Mouse (Mus musculus) macrophage (primary cell): ENCODE data around the gene Lpp. TPM values are rescaled to one million over a fixed set of nuclear protein-coding genes. Genes with fewer than 3 reads are reported as not detected.

Source experiments
- H3K27ac ChIP-seq: fragments of 350-480 bp; formaldehyde crosslinking; 2 replicates; pipeline ENCODE4 v1.9.0; 2021
- H3K36me3 ChIP-seq: fragments of 350-480 bp; formaldehyde crosslinking; 2 replicates; pipeline ENCODE4 v1.9.0; 2021; ENCODE audit errors: inconsistent target
- H3K4me3 ChIP-seq: fragments of 350-480 bp; formaldehyde crosslinking; 2 replicates; pipeline ENCODE4 v1.9.0; 2021; ENCODE audit errors: inconsistent target
- H3K79me2 ChIP-seq: fragments of 350-480 bp; formaldehyde crosslinking; 2 replicates; pipeline ENCODE4 v1.9.0; 2021; ENCODE audit errors: inconsistent target
- WGBS: methylation state at CpG from one replicate; pipeline ENCODE4 v1.1.7; 2026; ENCODE audit warnings: inconsistent platforms; ENCODE audit not compliant: missing documents; 5-methylcytosine and 5-hydroxymethylcytosine counted together
- polyA plus RNA-seq: library from polyadenylated mRNA; stranded (reverse); fragments of 250-400 nt; gene quantifications from 3 replicates; pipeline ENCODE4 v1.2.4, GENCODE M21; 2018; ENCODE audit warnings: inconsistent platforms

The Lpp gene
- polyA plus RNA-seq, 1 experiment from 2014 or later: 15.6 TPM

DNA sequence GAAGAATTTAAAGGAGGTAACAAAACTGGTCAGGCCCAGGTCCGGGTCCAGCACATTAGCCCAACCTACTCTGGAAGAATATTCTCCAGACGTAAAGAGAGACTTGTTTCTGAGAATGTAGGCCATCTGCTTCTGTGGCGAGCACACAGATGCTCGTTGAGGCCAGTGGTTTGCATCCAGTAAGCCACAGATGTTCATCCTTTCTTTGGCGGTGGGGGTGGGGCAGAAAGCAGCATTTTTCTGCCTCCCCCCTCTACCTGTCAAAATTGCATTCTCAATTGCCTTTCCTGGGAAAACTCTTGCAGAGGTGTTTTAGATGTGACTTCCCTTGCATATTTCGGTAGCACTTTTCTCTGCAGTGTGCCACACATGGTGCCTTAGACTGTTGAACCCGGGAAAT is 493.6 kb downstream of the Lpp start:
- Histone ChIP-seq H3K4me3 (no peak overlapping the region), H3K79me2 (no peaks in the 10 kb centered on the region), H3K27ac (no peak overlapping the region), H3K36me3 (no peaks in the 10 kb centered on the region)
- WGBS: 68% methylated on average over 6 of the region's 7 CpGs

DNA sequence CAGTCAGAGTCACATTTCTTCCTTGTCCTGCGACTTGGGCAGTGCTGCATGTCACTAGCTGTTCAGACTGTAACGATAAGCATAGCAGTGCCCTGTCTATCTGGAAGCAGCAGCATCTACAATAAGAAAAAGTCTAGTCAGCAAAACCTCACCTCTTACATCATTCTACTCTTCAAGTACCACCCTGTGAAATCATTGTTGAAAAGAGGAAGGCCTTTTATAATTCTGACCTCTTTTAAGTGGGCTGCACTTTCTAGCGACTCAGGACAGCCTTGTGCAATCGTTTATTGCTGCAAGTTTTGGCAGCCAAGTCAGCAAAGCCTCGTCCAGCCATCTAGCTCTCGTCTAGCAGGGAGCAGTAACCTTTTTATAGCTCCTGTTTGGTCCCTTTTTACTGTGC is 498.1 kb downstream of the Lpp start:
- H3K27ac ChIP-seq: peak overlapping the region; percentile 90
- WGBS: 14% methylated on average over 6 of the region's 6 CpGs

DNA sequence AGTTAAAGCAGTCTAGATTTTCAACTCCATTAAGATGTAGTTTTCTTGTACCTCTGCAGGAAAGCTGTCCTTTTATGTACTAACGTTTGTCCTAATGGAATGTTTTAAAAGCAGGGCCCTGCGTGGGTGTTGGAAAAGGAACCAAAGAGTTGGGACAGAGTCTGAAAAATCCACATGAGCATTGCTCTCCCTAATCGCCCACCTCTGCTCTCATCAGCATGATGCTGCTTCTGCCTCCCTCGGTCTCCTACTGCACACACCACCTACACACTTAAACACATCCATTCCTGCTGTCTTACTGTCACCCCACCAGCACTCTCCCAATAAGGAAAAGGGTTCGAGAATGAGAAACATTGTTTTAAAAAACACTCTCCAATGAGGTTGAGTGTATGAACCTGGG is 501.9 kb downstream of the Lpp start:
- 96% methylated on average over 4 of the region's 5 CpGs for WGBS
- Histone ChIP-seq H3K36me3 (no peaks in the 10 kb centered on the region), H3K4me3 (no peak overlapping the region), H3K27ac (no peak overlapping the region), H3K79me2 (no peaks in the 10 kb centered on the region)

More for the DNA sequence above, 498.1 kb downstream of the Lpp start:
- Histone ChIP-seq H3K79me2 (no peaks in the 10 kb centered on the region), H3K4me3 (no peak overlapping the region), H3K36me3 (no peaks in the 10 kb centered on the region)

DNA sequence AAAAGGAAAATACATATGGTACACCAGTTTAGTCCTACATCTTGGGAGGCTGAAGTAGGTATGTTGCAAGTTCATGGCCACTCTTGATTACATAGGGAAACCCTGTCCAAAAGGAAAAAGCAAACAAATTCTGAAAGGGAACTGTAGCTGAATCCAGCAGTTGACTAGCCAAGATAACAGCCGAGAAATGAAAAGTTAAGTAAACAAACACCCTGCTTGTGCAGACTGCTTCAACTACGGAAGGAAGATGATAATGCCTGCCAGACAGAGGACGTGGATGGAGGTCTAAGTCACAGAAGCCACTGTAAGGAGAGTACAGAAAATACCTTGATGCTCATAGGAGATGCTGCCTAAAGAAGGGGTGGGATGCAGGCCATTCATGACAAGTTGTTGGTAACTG is 504.3 kb downstream of the Lpp start:
- WGBS: 93% methylated on average over 3 of the region's 3 CpGs

DNA sequence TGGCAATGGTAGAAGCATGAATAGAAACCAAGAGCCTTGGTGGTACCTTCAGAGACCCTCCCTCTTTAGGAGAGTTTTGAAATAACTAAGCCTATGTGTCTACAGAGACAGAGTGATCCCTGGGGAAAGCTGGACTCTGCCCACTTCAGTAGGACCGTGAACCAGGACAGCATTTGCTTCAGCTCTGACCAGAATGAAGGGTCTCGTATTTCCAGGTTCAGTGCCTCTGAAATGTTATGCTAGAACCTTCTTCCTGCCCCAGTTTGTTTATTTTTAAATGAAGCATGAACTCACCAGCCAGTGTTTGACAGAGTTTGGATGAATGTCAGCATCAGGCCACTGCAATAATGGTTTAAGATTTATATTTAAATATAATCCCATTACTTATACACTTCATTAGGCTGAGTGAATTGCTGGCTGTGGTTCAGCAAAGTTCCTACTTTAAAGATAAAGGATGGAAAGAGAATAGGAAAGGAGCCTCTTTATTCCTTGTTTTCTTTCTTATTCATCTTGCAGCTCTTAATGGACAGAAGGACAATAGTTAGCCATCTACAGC is 507.0 kb downstream of the Lpp start:
- Histone ChIP-seq H3K4me3 (no peak overlapping the region), H3K79me2 (no peaks in the 10 kb centered on the region), H3K36me3 (no peaks in the 10 kb centered on the region), H3K27ac (no peak overlapping the region)
- 100% methylated on average over 2 of the region's 2 CpGs for WGBS

More for the DNA sequence above, 504.3 kb downstream of the Lpp start:
- Histone ChIP-seq H3K36me3 (no peaks in the 10 kb centered on the region), H3K4me3 (no peak overlapping the region), H3K27ac (no peak overlapping the region), H3K79me2 (no peaks in the 10 kb centered on the region)

DNA sequence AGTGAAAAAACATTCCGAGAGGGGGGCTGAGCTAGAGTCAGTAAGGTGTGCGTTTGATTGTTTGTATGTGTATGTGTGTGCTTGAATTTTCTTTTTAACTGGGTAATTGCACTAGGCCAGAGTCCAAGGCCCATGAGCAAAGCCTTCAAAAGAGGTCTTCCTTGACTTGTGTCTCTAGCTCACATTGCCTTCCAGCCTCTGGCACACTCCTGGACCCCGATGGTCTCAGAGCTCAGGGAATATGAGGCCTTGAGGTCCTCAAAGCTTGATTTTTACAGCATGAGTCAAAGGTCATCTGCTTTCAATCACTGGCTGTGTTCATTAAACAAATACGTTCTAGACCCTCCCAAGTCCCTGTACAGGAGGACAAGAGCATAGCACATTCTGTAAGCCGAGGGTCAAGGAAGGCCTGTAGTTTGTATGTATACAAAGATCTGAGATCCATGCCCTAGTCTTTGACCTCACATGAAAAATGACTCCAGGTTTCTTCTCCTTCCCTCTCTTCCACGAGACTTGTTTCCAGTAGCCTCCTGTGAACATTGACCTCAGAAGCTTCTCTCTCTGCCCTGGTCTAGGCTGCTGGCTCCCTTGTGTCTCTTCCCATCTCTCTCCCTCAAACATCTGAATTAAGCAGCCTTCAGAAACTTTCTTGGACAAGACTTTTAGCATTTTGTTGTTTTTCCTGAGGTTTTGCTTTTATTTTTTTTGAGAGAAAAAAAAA is 508.0 kb downstream of the Lpp start:
- 92% methylated on average over 6 of the region's 6 CpGs for WGBS
- no peak overlapping the region for H3K4me3 ChIP-seq
- H3K27ac ChIP-seq: no peak overlapping the region
- H3K36me3 ChIP-seq: no peaks in the 10 kb centered on the region
- no peaks in the 10 kb centered on the region for H3K79me2 ChIP-seq

DNA sequence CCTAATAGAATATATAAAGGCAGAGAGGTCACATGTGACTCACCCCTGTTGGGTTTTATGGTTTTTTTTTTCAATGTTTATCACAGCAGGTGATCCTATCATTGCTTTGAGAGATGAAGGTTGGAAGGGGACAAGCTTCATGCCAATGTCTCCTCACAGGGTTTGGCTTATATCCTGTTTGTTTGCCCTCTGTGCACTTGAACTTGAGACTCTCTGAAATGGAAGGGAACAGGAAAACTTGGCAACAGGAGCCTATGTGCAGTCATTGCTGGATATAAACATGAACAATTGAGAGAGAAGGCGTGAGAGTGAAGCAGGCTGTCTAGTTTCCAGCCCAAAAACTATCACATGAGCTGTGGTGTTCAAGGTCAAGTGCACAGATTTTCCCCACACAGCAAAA is 508.8 kb downstream of the Lpp start:
- WGBS: 87% methylated on average over 1 of the region's 1 CpGs
- Histone ChIP-seq H3K36me3 (no peaks in the 10 kb centered on the region), H3K4me3 (no peak overlapping the region), H3K79me2 (no peaks in the 10 kb centered on the region), H3K27ac (no peak overlapping the region)

DNA sequence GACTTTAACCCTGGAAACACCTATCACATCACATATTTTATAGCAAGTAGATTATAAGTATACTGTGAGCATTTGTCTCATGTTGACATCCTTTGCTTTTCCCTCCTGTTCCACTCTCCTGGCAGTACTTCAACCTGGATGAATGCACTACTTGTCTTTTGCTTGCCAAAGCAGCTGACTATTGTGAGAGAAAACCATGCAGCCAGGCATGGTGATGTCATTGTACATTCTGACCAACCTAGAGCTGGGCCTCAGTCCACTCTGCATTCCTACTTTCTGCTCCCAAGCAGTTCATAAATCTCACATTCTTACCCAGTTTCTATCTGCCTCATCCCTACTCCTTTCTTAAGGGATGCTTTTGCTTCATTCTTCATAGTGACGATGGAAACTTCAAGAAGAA is 515.6 kb downstream of the Lpp start:
- H3K27ac ChIP-seq: no peak overlapping the region
- no peaks in the 10 kb centered on the region for H3K79me2 ChIP-seq
- no peaks in the 10 kb centered on the region for H3K36me3 ChIP-seq
- no peak overlapping the region for H3K4me3 ChIP-seq
- WGBS: 100% methylated on average over 1 of the region's 1 CpGs

DNA sequence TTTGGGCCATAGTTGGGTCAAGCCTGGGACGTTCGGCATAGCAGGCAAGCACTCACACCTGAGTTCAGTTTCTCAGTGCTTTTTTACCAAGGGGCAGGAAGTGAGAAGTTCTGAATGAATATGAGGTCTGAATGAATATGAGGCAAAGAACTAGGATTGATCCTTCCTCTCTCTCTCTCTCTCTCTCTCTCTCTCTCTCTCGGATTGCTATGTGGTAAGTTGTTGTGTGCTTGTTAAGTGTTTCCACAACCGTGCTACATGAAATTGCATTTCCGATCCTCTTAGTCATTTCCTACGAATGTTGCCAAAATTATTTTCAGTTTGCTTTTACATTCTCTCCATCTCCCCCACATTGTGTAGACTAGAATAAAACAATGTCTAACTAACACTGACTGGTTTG is 517.0 kb downstream of the Lpp start:
- Histone ChIP-seq H3K79me2 (no peaks in the 10 kb centered on the region), H3K36me3 (no peaks in the 10 kb centered on the region), H3K4me3 (no peak overlapping the region), H3K27ac (peak overlapping the region; percentile 48)
- WGBS: 20% methylated on average over 6 of the region's 6 CpGs

DNA sequence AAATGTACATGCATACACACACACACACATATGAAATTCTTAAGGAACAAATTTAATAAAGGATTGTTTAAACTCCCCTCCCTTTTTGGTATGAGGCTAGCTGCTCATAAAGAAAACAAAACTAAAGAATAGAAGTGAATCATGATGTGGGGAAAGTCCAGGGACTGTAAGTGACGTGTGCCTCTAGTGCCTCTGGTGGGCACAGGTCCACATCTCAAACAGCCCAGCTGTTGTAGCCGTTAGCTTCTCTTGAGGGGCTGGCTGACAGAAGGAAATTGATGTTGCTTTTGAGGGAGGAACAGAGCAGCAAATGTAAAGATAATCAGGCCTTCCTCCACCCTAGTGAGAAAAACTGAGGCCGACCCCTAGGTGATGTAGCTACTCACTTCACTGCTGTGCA is 517.5 kb downstream of the Lpp start:
- Histone ChIP-seq H3K79me2 (no peaks in the 10 kb centered on the region), H3K4me3 (no peak overlapping the region), H3K27ac (peak overlapping the region; percentile 48), H3K36me3 (no peaks in the 10 kb centered on the region)
- 49% methylated on average over 3 of the region's 3 CpGs for whole genome bisulfite sequencing

DNA sequence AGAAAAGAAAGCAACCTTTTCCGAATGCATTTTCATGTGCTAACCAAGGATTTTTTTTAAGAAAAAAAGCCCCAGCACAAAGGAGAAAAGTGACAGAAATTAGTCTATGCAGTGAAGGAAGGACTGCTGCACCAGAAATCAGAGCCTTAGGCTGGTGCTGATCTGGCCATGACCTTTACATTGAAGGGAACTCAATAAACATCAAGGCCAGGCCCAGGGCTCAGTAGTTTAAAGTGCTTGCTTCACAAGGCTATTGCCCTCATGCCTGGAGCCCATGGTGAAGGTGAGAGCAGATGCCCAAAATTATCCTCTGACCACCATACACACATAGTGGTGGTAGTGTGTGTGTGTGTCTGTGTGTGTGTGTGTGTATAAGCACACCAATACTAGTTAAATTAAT is 519.1 kb downstream of the Lpp start:
- H3K36me3 ChIP-seq: no peaks in the 10 kb centered on the region
- H3K79me2 ChIP-seq: no peaks in the 10 kb centered on the region
- H3K27ac ChIP-seq: no peak overlapping the region
- 78% methylated on average over 1 of the region's 1 CpGs for WGBS
- no peak overlapping the region for H3K4me3 ChIP-seq

DNA sequence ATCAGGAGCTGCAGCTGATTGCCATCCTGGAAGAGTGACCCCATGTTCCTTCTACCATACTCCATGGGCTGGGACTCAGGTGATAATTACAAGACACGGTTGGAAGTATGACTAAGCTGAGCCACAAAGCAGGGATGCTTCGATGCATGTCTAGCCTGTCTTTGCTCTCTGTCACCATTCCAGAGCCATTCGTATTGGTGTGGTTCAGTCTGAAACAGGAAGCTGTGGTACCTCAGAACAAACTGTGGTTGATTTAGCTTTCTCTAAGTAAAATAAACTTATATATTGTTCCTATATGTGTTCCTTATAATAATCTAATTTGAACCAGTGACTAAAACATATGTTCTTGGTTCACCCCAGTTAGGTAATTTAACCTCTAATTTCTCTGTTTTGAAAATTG is 519.7 kb downstream of the Lpp start:
- WGBS: 23% methylated on average over 3 of the region's 3 CpGs

DNA sequence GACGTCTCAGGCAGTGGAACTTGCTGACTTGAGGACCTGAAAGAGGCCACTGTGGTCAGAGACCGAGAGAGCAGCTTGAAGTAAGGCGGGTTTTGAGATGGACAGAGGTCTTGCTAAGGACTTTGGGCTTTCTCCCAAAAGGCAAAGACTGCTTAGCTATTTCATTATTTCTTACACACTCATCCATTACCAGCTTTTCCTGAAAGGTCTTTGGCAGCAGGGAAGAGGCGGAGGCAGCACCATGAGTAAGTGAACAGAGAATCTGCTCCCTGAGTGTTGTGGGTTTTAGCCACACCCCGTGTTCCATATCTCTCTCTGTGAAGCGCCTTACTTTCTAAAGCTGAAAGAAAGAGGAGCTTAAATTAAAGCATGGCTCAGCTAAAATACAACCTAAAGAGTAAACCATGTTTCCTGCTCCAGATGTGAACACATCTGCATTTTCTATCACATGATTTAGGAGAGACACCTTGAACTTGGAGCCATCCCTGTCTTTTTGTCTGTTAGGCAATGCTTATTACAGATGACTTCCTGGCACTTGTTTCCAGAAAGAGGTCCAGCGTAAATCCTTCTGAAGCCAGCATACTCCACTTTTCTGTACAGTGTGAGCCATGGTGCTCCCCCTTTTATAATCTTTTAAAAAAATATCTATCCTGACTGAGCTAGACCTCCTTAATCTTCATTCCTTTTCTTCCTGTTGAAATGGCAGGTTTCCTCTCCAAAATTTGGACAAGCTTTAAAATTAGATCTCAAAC is 520.5 kb downstream of the Lpp start:
- Histone ChIP-seq H3K36me3 (no peaks in the 10 kb centered on the region), H3K79me2 (no peaks in the 10 kb centered on the region), H3K4me3 (no peak overlapping the region), H3K27ac (peak overlapping the region; percentile 12; the same call in 1 of the 2 replicates)
- WGBS: 59% methylated on average over 7 of the region's 7 CpGs

More for the DNA sequence above, 519.7 kb downstream of the Lpp start:
- H3K79me2 ChIP-seq: no peaks in the 10 kb centered on the region
- no peak overlapping the region for H3K27ac ChIP-seq
- no peaks in the 10 kb centered on the region for H3K36me3 ChIP-seq
- H3K4me3 ChIP-seq: no peak overlapping the region

DNA sequence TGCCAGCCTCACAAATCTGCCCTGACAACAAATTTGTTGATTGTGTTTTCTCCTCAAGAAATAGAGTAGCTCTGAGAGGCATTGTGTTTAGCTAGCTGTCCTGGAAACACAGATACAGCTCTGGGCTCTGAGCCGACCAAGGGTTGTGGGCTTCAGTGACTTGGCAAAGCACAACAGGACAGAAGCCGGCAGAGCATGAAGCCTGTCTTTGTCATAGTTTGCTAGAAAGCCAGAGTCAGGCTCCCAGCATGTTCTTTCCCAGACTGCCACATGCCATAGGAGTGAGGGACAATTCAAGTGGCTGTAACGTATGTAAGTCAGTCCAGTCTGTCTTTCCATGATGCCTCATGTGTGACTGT is 521.1 kb downstream of the Lpp start:
- H3K79me2 ChIP-seq: no peaks in the 10 kb centered on the region
- no peaks in the 10 kb centered on the region for H3K36me3 ChIP-seq
- no peak overlapping the region for H3K4me3 ChIP-seq
- H3K27ac ChIP-seq: no peak overlapping the region
- WGBS: 91% methylated on average over 2 of the region's 3 CpGs

DNA sequence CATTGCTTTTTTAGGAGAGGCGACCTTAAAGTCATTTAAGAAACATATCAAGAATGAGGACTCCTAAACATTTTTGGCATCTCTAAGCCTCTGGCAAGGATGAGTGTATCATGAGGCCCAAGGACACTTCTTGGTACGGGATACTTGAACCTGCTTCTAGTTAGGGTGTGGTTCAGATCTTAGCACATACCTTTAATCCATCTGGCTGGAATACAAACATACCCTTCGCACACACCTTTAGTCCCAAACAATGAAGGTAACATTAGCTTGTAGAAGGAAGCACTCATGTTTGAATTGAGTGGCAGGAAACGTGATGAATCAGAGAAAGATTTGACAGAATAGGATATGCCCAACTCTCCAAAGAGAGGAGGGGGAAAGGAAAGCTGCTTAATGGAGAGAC is 522.2 kb downstream of the Lpp start:
- WGBS: 98% methylated on average over 4 of the region's 4 CpGs
- Histone ChIP-seq H3K27ac (no peak overlapping the region), H3K79me2 (no peaks in the 10 kb centered on the region), H3K36me3 (no peaks in the 10 kb centered on the region), H3K4me3 (no peak overlapping the region)
